Mouse (Mus musculus): ENCODE measurements around the gene Rrp1.

DNA sequence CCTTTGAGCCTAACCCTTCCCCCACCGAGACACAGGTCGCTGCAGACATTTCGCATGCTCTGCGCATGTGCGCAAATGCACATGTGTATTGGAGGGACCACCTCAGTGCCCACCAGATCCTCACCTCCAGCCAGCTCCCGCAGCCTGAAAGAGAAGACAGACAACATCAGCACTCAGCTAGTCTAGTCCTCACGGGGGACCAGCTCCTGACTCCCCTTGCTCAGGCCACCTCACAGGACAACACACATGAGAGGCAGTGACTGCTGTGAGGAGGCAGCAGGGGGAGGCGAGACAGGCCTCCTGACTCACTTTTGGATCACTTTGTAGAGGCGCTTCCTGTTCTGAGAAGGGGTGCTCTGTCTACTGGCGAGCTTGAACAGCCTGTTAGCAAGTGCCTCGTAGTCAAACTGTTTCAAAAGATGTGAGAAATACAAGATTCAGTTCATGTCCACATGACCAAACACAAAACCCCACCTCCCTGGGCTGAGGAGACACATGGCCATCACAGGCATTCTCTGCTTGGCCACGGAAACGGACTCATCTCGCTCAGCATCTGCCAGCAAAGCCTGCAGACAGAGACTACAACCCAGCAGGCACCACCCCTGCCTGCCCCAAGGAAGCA, 10.4 kb downstream of the Rrp1 start:
- no peak for TF ChIP-seq CTCF (IDR thresholded peaks at IDR 0.05; ENCODE audit: low read depth)
- no peak for TF ChIP-seq EP300 (IDR thresholded peaks at IDR 0.05; ENCODE audit: low read depth)
